Mouse (Mus musculus) stomach, postnatal 0 days (tissue): ENCODE measurements around the gene Mpnd. TPM values are rescaled to one million over a fixed set of nuclear protein-coding genes. Genes with fewer than 3 reads are reported as not detected.

Experiments
- ATAC-seq: fragments of 200-750 bp; cut with Nextera tagmentation; 2 replicates; pipeline ENCODE4 v1.8.0; 2017; ENCODE audit not compliant: low FRiP score, low TSS enrichment
- DNase-seq: peaks from one replicate; pipeline ENCODE4 v3.0.0-alpha.2; 2016; ENCODE audit warnings: low spot score
- H3K27ac ChIP-seq: fragments of 300-500 bp; sonication (generic); replicated peaks from 2 replicates; pipeline ENCODE4 v1.5.1; 2014; ENCODE audit warnings: mild to moderate bottlenecking, control low read depth
- H3K27me3 ChIP-seq: fragments of 300-500 bp; sonication (generic); 2 replicates; pipeline ENCODE4 v1.6.1; 2014; ENCODE audit warnings: low read length; ENCODE audit not compliant: control insufficient read depth, insufficient read depth
- H3K36me3 ChIP-seq: fragments of 300-500 bp; sonication (generic); 2 replicates; pipeline ENCODE4 v1.6.1; 2014; ENCODE audit warnings: low read length, mixed read lengths; ENCODE audit not compliant: control insufficient read depth, insufficient read depth
- H3K4me1 ChIP-seq: fragments of 300-500 bp; sonication (generic); replicated peaks from 2 replicates; pipeline ENCODE4 v1.6.1; 2014; ENCODE audit warnings: antibody characterized with exemption; ENCODE audit not compliant: control insufficient read depth, insufficient read depth
- H3K4me2 ChIP-seq: fragments of 300-500 bp; sonication (generic); replicated peaks from 2 replicates; pipeline ENCODE4 v1.6.1; 2014; ENCODE audit warnings: low read depth, mild to moderate bottlenecking, control low read depth, moderate library complexity
- H3K4me3 ChIP-seq: fragments of 300-500 bp; sonication (generic); 2 replicates; pipeline ENCODE4 v1.5.1; 2014; ENCODE audit warnings: low read depth, low read length, control low read depth
- H3K9ac ChIP-seq: fragments of 300-500 bp; sonication (generic); 2 replicates; pipeline ENCODE4 v1.6.1; 2014; ENCODE audit warnings: mild to moderate bottlenecking, low read length, control low read depth, mixed read lengths
- H3K9me3 ChIP-seq: fragments of 300-500 bp; sonication (generic); 2 replicates; pipeline ENCODE4 v1.6.1; 2016; ENCODE audit warnings: low read length; ENCODE audit not compliant: control insufficient read depth
- CTCF ChIP-seq: IDR thresholded peaks from 2 replicates; pipeline ENCODE4 v1.5.1; 2016; ENCODE audit warnings: antibody characterized with exemption, low read depth, mild to moderate bottlenecking, moderate library complexity
- EP300 ChIP-seq: optimal IDR thresholded peaks from 2 replicates; pipeline ENCODE3; 2016; ENCODE audit warnings: antibody characterized with exemption
- WGBS: fragments of 180-500 bp; shearing (Covaris S2); extraction: QIAGEN DNeasy Blood & Tissue Kit; methylation state at CpG from one replicate; pipeline ENCODE4 v1.1.7; 2014; 5-methylcytosine and 5-hydroxymethylcytosine counted together
- polyA plus RNA-seq: library from polyadenylated mRNA; unstranded; fragments of >200 nt; fragmentation: Nextera tagmentation; extraction: Ambion mirVana; gene quantifications from 2 replicates; pipeline ENCODE4 v1.2.1, GENCODE M21; 2015

The Mpnd gene
- polyA plus RNA-seq, 1 experiment from 2014 or later, result 28.9 TPM

GRCm38 (mm10) chr17:56007444-56008355 is 2.2 kb downstream of the Mpnd start:
- TF ChIP-seq EP300 (no peak), CTCF (peak; percentile 14; the same call in 1 of the 2 replicates)
- peak; percentile 1; the same call in 1 of the 2 replicates for ATAC-seq
- WGBS, result 20% methylated on average over 13 of the region's 14 CpGs

DNA sequence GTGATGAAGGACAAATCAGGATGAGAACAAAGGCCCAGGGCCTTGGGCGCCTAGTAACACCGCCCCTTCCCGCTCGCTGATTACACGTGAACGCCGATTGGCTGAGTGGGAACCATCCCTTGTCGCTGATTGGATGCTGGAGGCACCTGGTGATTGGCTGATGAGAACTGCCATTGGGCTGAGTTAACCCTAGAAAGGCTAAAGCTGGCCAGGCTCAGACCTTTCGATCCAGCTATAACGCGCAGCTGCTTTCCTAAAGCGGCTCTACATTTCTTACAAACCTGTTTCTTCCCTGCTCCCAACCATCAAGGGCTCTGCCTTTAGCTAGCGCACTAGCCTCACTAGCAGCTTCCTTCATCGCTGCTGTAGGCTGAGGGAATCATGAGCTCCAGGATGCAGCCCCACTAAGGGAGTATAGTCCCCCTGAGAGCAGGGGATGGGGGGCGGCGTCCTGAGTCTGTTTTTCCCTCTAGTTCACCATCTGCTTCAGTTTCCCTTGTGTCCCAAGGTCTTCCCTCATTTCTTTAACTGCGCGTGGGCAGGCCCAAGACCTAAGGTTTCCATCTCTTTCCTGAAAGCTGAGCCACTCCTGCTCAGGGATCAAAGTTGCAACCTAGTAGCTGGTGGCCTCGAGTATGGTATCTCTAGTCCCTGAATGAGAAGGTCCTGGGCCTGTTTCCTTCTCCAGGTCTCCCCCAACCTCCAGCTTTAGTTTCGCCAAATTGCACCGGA is 3.0 kb downstream of the Mpnd start:
- Histone ChIP-seq H3K4me3 (peak overlapping the region; percentile 80), H3K27ac (peak overlapping the region; percentile 89), H3K4me1 (peaks cover 4% of the 10 kb centered on the region; the same call in 1 of the 2 replicates), H3K9ac (peak overlapping the region; percentile 74), H3K36me3 (peaks cover 4% of the 10 kb centered on the region; the same call in 1 of the 2 replicates), H3K9me3 (no peaks in the 10 kb centered on the region), H3K27me3 (0 out of 2 replicates have a peak, but pooled peaks cover 2% of the 10 kb centered on the region), H3K4me2 (peak overlapping the region; percentile 100)
- peak; percentile 95 for ATAC-seq
- peak; percentile 93 for DNase-seq
- TF ChIP-seq EP300, result peak; percentile 21
- TF ChIP-seq CTCF, result no peak
- WGBS, result under 1% methylated on average over 21 of the region's 21 CpGs

More at GRCm38 (mm10) chr17:56007444-56008355, 2.2 kb downstream of the Mpnd start:
- peak overlapping the region; percentile 100 for H3K4me2 ChIP-seq
- no peak for DNase-seq
- no peaks in the 10 kb centered on the region; the same call in 1 of the 2 replicates for H3K36me3 ChIP-seq
- peaks cover 4% of the 10 kb centered on the region; the same call in 1 of the 2 replicates for H3K4me1 ChIP-seq
- no peaks in the 10 kb centered on the region for H3K9me3 ChIP-seq
- no peak overlapping the region for H3K9ac ChIP-seq
- H3K27me3 ChIP-seq, result 0 out of 2 replicates have a peak, but pooled peaks cover 2% of the 10 kb centered on the region
- H3K4me3 ChIP-seq, result peak overlapping the region; percentile 80; the same call in 1 of the 2 replicates
- peak overlapping the region; percentile 49 for H3K27ac ChIP-seq

- peak overlapping the region; percentile 74 for H3K9ac ChIP-seq
- H3K4me1 ChIP-seq, result peaks cover 4% of the 10 kb centered on the region; the same call in 1 of the 2 replicates
- ATAC-seq (peak; percentile 89), DNase-seq (peak; percentile 92)
- peak overlapping the region; percentile 89 for H3K27ac ChIP-seq
- H3K4me3 ChIP-seq, result peak overlapping the region; percentile 80
- 1% methylated on average over 62 of the region's 62 CpGs for WGBS
- TF ChIP-seq CTCF (peak; percentile 62), EP300 (no peak)
- H3K36me3 ChIP-seq, result peaks cover 4% of the 10 kb centered on the region; the same call in 1 of the 2 replicates
- no peaks in the 10 kb centered on the region for H3K9me3 ChIP-seq
- H3K4me2 ChIP-seq, result peak overlapping the region; percentile 100
- 0 out of 2 replicates have a peak, but pooled peaks cover 2% of the 10 kb centered on the region for H3K27me3 ChIP-seq
Observed at GRCm38 (mm10) chr17:56009088-56009961, 3.8 kb downstream of the Mpnd start.

- peaks cover 5% of the 10 kb centered on the region for H3K36me3 ChIP-seq
- H3K9ac ChIP-seq, result peak overlapping the region; percentile 74
- H3K27me3 ChIP-seq, result 0 out of 2 replicates have a peak, but pooled peaks cover 2% of the 10 kb centered on the region
- no peak overlapping the region for H3K27ac ChIP-seq
- H3K4me3 ChIP-seq, result peak overlapping the region; percentile 80
- peak overlapping the region; percentile 100 for H3K4me2 ChIP-seq
- H3K9me3 ChIP-seq, result no peaks in the 10 kb centered on the region
- ATAC-seq, result no peak
- no peak for DNase-seq
- H3K4me1 ChIP-seq, result peaks cover 4% of the 10 kb centered on the region; the same call in 1 of the 2 replicates
- TF ChIP-seq EP300, result no peak
- TF ChIP-seq CTCF, result no peak
- WGBS, result 34% methylated on average over 2 of the region's 2 CpGs
Observed at GRCm38 (mm10) chr17:56009962-56010240, 4.4 kb downstream of the Mpnd start.

DNA sequence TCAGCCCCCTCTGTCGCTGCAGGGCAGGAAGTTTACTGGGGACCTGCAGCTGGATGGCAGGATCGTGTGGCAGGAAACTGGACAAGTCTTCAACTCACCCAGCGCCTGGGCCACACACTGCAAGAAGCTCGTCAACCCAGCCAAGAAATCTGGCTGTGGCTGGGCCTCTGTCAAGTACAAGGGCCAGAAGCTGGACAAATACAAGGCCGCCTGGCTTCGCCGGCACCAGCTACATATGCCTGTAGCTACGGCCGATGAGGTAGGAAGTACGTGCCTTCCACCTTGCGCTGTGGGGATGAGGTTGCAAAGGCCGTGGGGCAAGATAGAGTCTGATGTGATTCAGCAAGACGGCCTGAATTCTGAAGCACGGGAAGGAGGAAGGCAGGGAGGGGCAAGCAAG is 4.7 kb downstream of the Mpnd start:
- Histone ChIP-seq H3K27ac (no peak overlapping the region), H3K9me3 (no peaks in the 10 kb centered on the region), H3K4me2 (peak overlapping the region; percentile 100), H3K4me3 (no peak overlapping the region), H3K4me1 (peaks cover 4% of the 10 kb centered on the region; the same call in 1 of the 2 replicates), H3K36me3 (peaks cover 8% of the 10 kb centered on the region), H3K27me3 (0 out of 2 replicates have a peak, but pooled peaks cover 2% of the 10 kb centered on the region), H3K9ac (peak overlapping the region; percentile 74; the same call in 1 of the 2 replicates)
- 67% methylated on average over 14 of the region's 14 CpGs for WGBS
- no peak for TF ChIP-seq CTCF
- no peak for TF ChIP-seq EP300
- ATAC-seq, result no peak
- DNase-seq, result no peak
